Mouse (Mus musculus) bone marrow, adult 2 months (tissue): ENCODE results near the gene Grrp1. TPM values are rescaled to one million over a fixed set of nuclear protein-coding genes. Genes with fewer than 3 reads are reported as not detected.

ENCODE experiments used
- H3K27ac ChIP-seq: fragments of 200-500 bp; 2 replicates; pipeline ENCODE4 v1.5.1; 2012; ENCODE audit warnings: low read depth, mild to moderate bottlenecking, control low read depth, inconsistent platforms, low read length; ENCODE audit not compliant: control insufficient read depth, poor library complexity, insufficient read depth
- H3K4me1 ChIP-seq: fragments of 200-500 bp; 2 replicates; pipeline ENCODE4 v1.6.1; 2011; ENCODE audit warnings: low read length; ENCODE audit not compliant: control insufficient read depth, insufficient read depth
- H3K4me3 ChIP-seq: fragments of 200-500 bp; replicated peaks from 2 replicates; pipeline ENCODE3; 2011; ENCODE audit warnings: mild to moderate bottlenecking, low read depth, low read length, control low read depth; ENCODE audit not compliant: control insufficient read depth
- CTCF ChIP-seq: fragments of 200-500 bp; IDR thresholded peaks from 2 replicates; pipeline ENCODE4 v1.5.1; 2011; ENCODE audit warnings: low read length, control low read depth; ENCODE audit not compliant: control insufficient read depth, insufficient read depth
- POLR2A ChIP-seq: fragments of 200-500 bp; IDR thresholded peaks from 2 replicates; pipeline ENCODE4 v1.6.1; 2011; ENCODE audit warnings: low read depth, mild to moderate bottlenecking, control low read depth, low read length, borderline replicate concordance; ENCODE audit not compliant: control insufficient read depth
- WGBS: fragments of 180-500 bp; shearing (Covaris S2); methylation state at CpG from one replicate; pipeline ENCODE4 v1.1.7; 2018; 5-methylcytosine and 5-hydroxymethylcytosine counted together
- polyA plus RNA-seq: library from polyadenylated mRNA; stranded (reverse); fragments of >200 nt; gene quantifications from 2 replicates; pipeline ENCODE4 v1.2.4, GENCODE M21; 2011; ENCODE audit warnings: low replicate concordance; ENCODE audit not compliant: missing spikeins, insufficient read depth, insufficient read length

The Grrp1 gene
- polyA plus RNA-seq, 1 experiment = 7.5 TPM

- TF ChIP-seq POLR2A (no peak), CTCF (no peak)
- no peak within 1 kb of the TSS for H3K4me3 ChIP-seq
- no peaks in the 10 kb centered on the region for H3K4me1 ChIP-seq
- H3K27ac ChIP-seq = no peak within 1 kb of the TSS
- 85% methylated on average over 4 of the region's 4 CpGs for WGBS
Observed at GRCm38 (mm10) chr4:134202904-134203303, 51.0 kb downstream of the Grrp1 start, which contains the start of gene Gm7534. Gene Gm7534 (minus strand): TSS chr4:134203004.

Other genes with a start within 250 kb of the Grrp1 start
- 3.6 and 29.6 TPM in 2 replicates for gene Lin28a, start 235.3 kb downstream of the Grrp1 start, polyA plus RNA-seq
- 1.0 TPM in 1 of 2 replicates, not detected in the other for gene Zfp683, start 200.3 kb downstream of the Grrp1 start, polyA plus RNA-seq
- 4.6 TPM in 1 of 2 replicates, not detected in the other for gene Crybg2, start 193.3 kb downstream of the Grrp1 start, polyA plus RNA-seq
- gene Cd52, start 159.0 kb downstream of the Grrp1 start, polyA plus RNA-seq = 270 and 801 TPM in 2 replicates
- gene Ubxn11, start 151.5 kb downstream of the Grrp1 start, polyA plus RNA-seq = 3.3 and 13.7 TPM in 2 replicates
- 299 and 416 TPM in 2 replicates for gene Sh3bgrl3, start 125.3 kb downstream of the Grrp1 start, polyA plus RNA-seq
- gene Cep85, start 67.0 kb downstream of the Grrp1 start, polyA plus RNA-seq = 16.4 and 22.7 TPM in 2 replicates
- gene Gm7534, start 51.1 kb downstream of the Grrp1 start, polyA plus RNA-seq = not detected in 2 replicates
- not detected in 2 replicates for gene Catsper4, start 26.7 kb downstream of the Grrp1 start, polyA plus RNA-seq
- gene Cnksr1, start 15.7 kb downstream of the Grrp1 start, polyA plus RNA-seq = not detected in 2 replicates
- not detected in 2 replicates for gene E130218I03Rik, start 10.4 kb downstream of the Grrp1 start, polyA plus RNA-seq
- 2.6 and 8.0 TPM in 2 replicates for gene Zfp593, start 8.5 kb downstream of the Grrp1 start, polyA plus RNA-seq
- not detected in 2 replicates for gene Gm30191, start 7.2 kb downstream of the Grrp1 start, polyA plus RNA-seq
- gene Pdik1l, start 33.8 kb upstream of the Grrp1 start, polyA plus RNA-seq = 4.9 and 5.2 TPM in 2 replicates
- 1.1 TPM in 1 of 2 replicates, not detected in the other for gene Trim63, start 61.0 kb upstream of the Grrp1 start, polyA plus RNA-seq
- gene Slc30a2, start 89.1 kb upstream of the Grrp1 start, polyA plus RNA-seq = 4.0 TPM in 1 of 2 replicates, not detected in the other
- gene Extl1, start 129.7 kb upstream of the Grrp1 start, polyA plus RNA-seq = 0.23 and 3.3 TPM in 2 replicates
- gene Pafah2, start 142.2 kb upstream of the Grrp1 start, polyA plus RNA-seq = 5.8 and 8.8 TPM in 2 replicates
- gene Stmn1, start 214.2 kb upstream of the Grrp1 start, polyA plus RNA-seq = 297 and 423 TPM in 2 replicates
- gene Paqr7, start 242.6 kb upstream of the Grrp1 start, polyA plus RNA-seq = 10.2 and 10.8 TPM in 2 replicates